Mouse (Mus musculus) cerebellum, adult 9-10 months (tissue): ENCODE measurements around the gene Mitf.

Experiments
- DNase-seq: peaks from one replicate; pipeline ENCODE4 v3.0.0; 2022

The Mitf gene

GRCm38 (mm10) chr6:97826642-97827275, 19.9 kb downstream of the Mitf start:
- no peak for DNase-seq

- DNase-seq = no peak
Measured at GRCm38 (mm10) chr6:97828021-97828420, 21.2 kb downstream of the Mitf start.

GRCm38 (mm10) chr6:97828822-97829719, 22.2 kb downstream of the Mitf start:
- DNase-seq = no peak

- no peak for DNase-seq
Measured at GRCm38 (mm10) chr6:97832501-97832900, 25.6 kb downstream of the Mitf start.

GRCm38 (mm10) chr6:97836176-97836575, 29.3 kb downstream of the Mitf start:
- no peak for DNase-seq

- DNase-seq = peak; percentile 36
Measured at GRCm38 (mm10) chr6:97837711-97838110, 30.9 kb downstream of the Mitf start.

- DNase-seq = no peak
Measured at GRCm38 (mm10) chr6:97839568-97839967, 32.7 kb downstream of the Mitf start.

GRCm38 (mm10) chr6:97844112-97844511, 37.3 kb downstream of the Mitf start:
- DNase-seq = no peak

- no peak for DNase-seq
Measured at GRCm38 (mm10) chr6:97848191-97848857, 41.5 kb downstream of the Mitf start.

- DNase-seq = no peak
Measured at GRCm38 (mm10) chr6:97854236-97854635, 47.4 kb downstream of the Mitf start.

- no peak for DNase-seq
Measured at GRCm38 (mm10) chr6:97855420-97856170, 48.7 kb downstream of the Mitf start.

GRCm38 (mm10) chr6:97856502-97856901, 49.6 kb downstream of the Mitf start:
- DNase-seq = no peak

GRCm38 (mm10) chr6:97857690-97858089, 50.8 kb downstream of the Mitf start:
- DNase-seq = no peak

GRCm38 (mm10) chr6:97866575-97866974, 59.7 kb downstream of the Mitf start:
- no peak for DNase-seq

GRCm38 (mm10) chr6:97868005-97868404, 61.2 kb downstream of the Mitf start:
- DNase-seq = no peak

GRCm38 (mm10) chr6:97869953-97870352, 63.1 kb downstream of the Mitf start:
- no peak for DNase-seq

- DNase-seq = no peak
Measured at GRCm38 (mm10) chr6:97871296-97872030, 64.6 kb downstream of the Mitf start.

GRCm38 (mm10) chr6:97873102-97873501, 66.2 kb downstream of the Mitf start:
- no peak for DNase-seq

GRCm38 (mm10) chr6:97876990-97877389, 70.1 kb downstream of the Mitf start:
- DNase-seq = no peak

- DNase-seq = no peak
Measured at GRCm38 (mm10) chr6:97877492-97877891, 70.6 kb downstream of the Mitf start.

GRCm38 (mm10) chr6:97880363-97880762, 73.5 kb downstream of the Mitf start:
- DNase-seq = no peak

- peak; percentile 84 for DNase-seq
Measured at GRCm38 (mm10) chr6:97881935-97882334, 75.1 kb downstream of the Mitf start.
